Mouse (Mus musculus) bone marrow, adult 2 months (tissue): Measurements from ENCODE around the gene Impdh1.

ENCODE experiments used
- CTCF ChIP-seq: fragments of 200-500 bp; IDR thresholded peaks from 2 replicates; pipeline ENCODE4 v1.5.1; 2011; ENCODE audit warnings: low read length, control low read depth; ENCODE audit not compliant: control insufficient read depth, insufficient read depth
- POLR2A ChIP-seq: fragments of 200-500 bp; IDR thresholded peaks from 2 replicates; pipeline ENCODE4 v1.6.1; 2011; ENCODE audit warnings: low read depth, mild to moderate bottlenecking, control low read depth, low read length, borderline replicate concordance; ENCODE audit not compliant: control insufficient read depth

DNA sequence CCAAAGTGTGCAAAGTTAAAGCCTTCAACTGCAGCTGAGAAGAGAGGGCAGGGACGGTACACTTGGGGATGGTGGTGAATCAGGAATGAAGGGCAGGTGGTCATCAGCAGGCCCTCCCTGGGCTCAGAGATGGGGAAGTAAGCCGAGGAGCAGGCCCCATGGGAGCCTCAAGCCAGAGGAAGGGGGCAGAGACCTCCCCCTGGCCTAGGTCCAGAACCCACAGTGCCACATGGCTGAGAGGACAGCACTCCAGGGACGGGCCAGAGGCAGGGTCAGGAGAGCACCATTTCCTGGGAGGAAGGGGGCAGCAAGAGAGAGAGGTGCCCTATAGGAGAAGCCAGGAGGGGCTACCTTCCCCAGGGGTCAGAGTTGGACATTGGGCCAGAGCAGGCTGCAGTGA lies 15.7 kb downstream of the Impdh1 start:
- TF ChIP-seq POLR2A (no peak), CTCF (no peak)
